Mouse (Mus musculus) urinary bladder, adult 2 months (tissue): Measurements from ENCODE around the gene Vti1a. TPM values are rescaled to one million over a fixed set of nuclear protein-coding genes. Genes with fewer than 3 reads are reported as not detected.

Experiments used
- DNase-seq: peaks from one replicate; pipeline ENCODE4 v3.0.0; 2022; ENCODE audit warnings: low spot score
- polyA plus RNA-seq: library from polyadenylated mRNA; depleted of rRNA; stranded (reverse); fragments of >200 nt; gene quantifications from 2 replicates; pipeline ENCODE4 v1.2.3, GENCODE M21; 2012

The Vti1a gene
- polyA plus RNA-seq, 1 experiment: 22.7 TPM

GRCm38 (mm10) chr19:55585270-55586224, 269.5 kb downstream of the Vti1a start:
- DNase-seq: no peak

- DNase-seq: no peak
Measured at GRCm38 (mm10) chr19:55587638-55588421, 271.7 kb downstream of the Vti1a start.

- DNase-seq: no peak
Measured at GRCm38 (mm10) chr19:55588948-55589896, 273.1 kb downstream of the Vti1a start.

GRCm38 (mm10) chr19:55592876-55593691, 277.0 kb downstream of the Vti1a start:
- no peak for DNase-seq

GRCm38 (mm10) chr19:55593729-55594444, 277.8 kb downstream of the Vti1a start:
- DNase-seq: no peak

- no peak for DNase-seq
Measured at GRCm38 (mm10) chr19:55594451-55594850, 278.4 kb downstream of the Vti1a start.

- DNase-seq: no peak
Measured at GRCm38 (mm10) chr19:55595945-55596649, 280.0 kb downstream of the Vti1a start.

- DNase-seq: no peak
Measured at GRCm38 (mm10) chr19:55596804-55597203, 280.7 kb downstream of the Vti1a start.

GRCm38 (mm10) chr19:55597296-55597695, 281.2 kb downstream of the Vti1a start:
- DNase-seq: no peak

- DNase-seq: no peak
Measured at GRCm38 (mm10) chr19:55597951-55598350, 281.9 kb downstream of the Vti1a start.

GRCm38 (mm10) chr19:55599124-55599523, 283.0 kb downstream of the Vti1a start:
- no peak for DNase-seq

- no peak for DNase-seq
Measured at GRCm38 (mm10) chr19:55607725-55608124, 291.6 kb downstream of the Vti1a start.

GRCm38 (mm10) chr19:55608858-55609375, 292.8 kb downstream of the Vti1a start:
- no peak for DNase-seq

- no peak for DNase-seq
Measured at GRCm38 (mm10) chr19:55609806-55610205, 293.7 kb downstream of the Vti1a start.

GRCm38 (mm10) chr19:55615743-55616142, 299.6 kb downstream of the Vti1a start:
- no peak for DNase-seq

GRCm38 (mm10) chr19:55616276-55616675, 300.2 kb downstream of the Vti1a start:
- no peak for DNase-seq

GRCm38 (mm10) chr19:55616937-55617336, 300.8 kb downstream of the Vti1a start:
- DNase-seq: no peak

GRCm38 (mm10) chr19:55618546-55618945, 302.5 kb downstream of the Vti1a start:
- DNase-seq: no peak

GRCm38 (mm10) chr19:55620411-55621008, 304.4 kb downstream of the Vti1a start:
- no peak for DNase-seq
